Mouse (Mus musculus): ENCODE results near the gene 6030445D17Rik. TPM values are rescaled to one million over a fixed set of nuclear protein-coding genes. Genes with fewer than 3 reads are reported as not detected.

6030445D17Rik gene
- polyA plus RNA-seq, 1 experiment from 2014 or later = 0.15 TPM

GRCm38 (mm10) chr4:136505426-136506215 is 43.6 kb downstream of the 6030445D17Rik start:
- Histone ChIP-seq H3K4me3 (ENCODE audit: low read depth, low read length) (no peak overlapping the region), H3K27me3 (ENCODE audit: control insufficient read depth, insufficient read depth, low read length) (no peaks in the 10 kb centered on the region)
- 67% methylated on average over 2 of the region's 2 CpGs for WGBS

GRCm38 (mm10) chr4:136509857-136510256 is 47.8 kb downstream of the 6030445D17Rik start:
- DNase-seq (ENCODE audit: low spot score, missing footprints) (no peak), ATAC-seq (ENCODE audit: low FRiP score) (no peak)
- whole genome bisulfite sequencing = 86% methylated on average over 1 of the region's 1 CpGs
- H3K4me1 ChIP-seq (ENCODE audit: control insufficient read depth, insufficient read depth, low read length) = no peaks in the 10 kb centered on the region
- no peak overlapping the region for H3K9ac ChIP-seq (ENCODE audit: low read length)
- no peaks in the 10 kb centered on the region for H3K9me3 ChIP-seq (ENCODE audit: control insufficient read depth, low read length)
- H3K27me3 ChIP-seq (ENCODE audit: control insufficient read depth, insufficient read depth, low read length) = no peaks in the 10 kb centered on the region
- no peaks in the 10 kb centered on the region for H3K36me3 ChIP-seq (ENCODE audit: control insufficient read depth, insufficient read depth, low read length)
- H3K4me3 ChIP-seq (ENCODE audit: low read depth, low read length) = no peak overlapping the region
- H3K4me2 ChIP-seq = no peak overlapping the region
- no peak overlapping the region for H3K27ac ChIP-seq (ENCODE audit: low read depth, low read length)

More at GRCm38 (mm10) chr4:136505426-136506215, 43.6 kb downstream of the 6030445D17Rik start:
- Histone ChIP-seq H3K9ac (ENCODE audit: low read length) (no peak overlapping the region), H3K9me3 (ENCODE audit: control insufficient read depth, low read length) (no peaks in the 10 kb centered on the region), H3K27ac (ENCODE audit: low read depth, low read length) (no peak overlapping the region), H3K4me2 (no peak overlapping the region), H3K36me3 (ENCODE audit: control insufficient read depth, insufficient read depth, low read length) (no peaks in the 10 kb centered on the region), H3K4me1 (ENCODE audit: control insufficient read depth, insufficient read depth, low read length) (no peaks in the 10 kb centered on the region)
- DNase-seq (ENCODE audit: low spot score, missing footprints) (peak; percentile 74), ATAC-seq (ENCODE audit: low FRiP score) (no peak)

GRCm38 (mm10) chr4:136511708-136512107 is 49.7 kb downstream of the 6030445D17Rik start:
- H3K27me3 ChIP-seq (ENCODE audit: control insufficient read depth, insufficient read depth, low read length) = no peaks in the 10 kb centered on the region
- no peaks in the 10 kb centered on the region for H3K9me3 ChIP-seq (ENCODE audit: control insufficient read depth, low read length)
- no peaks in the 10 kb centered on the region for H3K4me1 ChIP-seq (ENCODE audit: control insufficient read depth, insufficient read depth, low read length)
- no peak overlapping the region for H3K4me3 ChIP-seq (ENCODE audit: low read depth, low read length)
- DNase-seq (ENCODE audit: low spot score, missing footprints) (peak; percentile 80), ATAC-seq (ENCODE audit: low FRiP score) (no peak)
- no peak overlapping the region for H3K27ac ChIP-seq (ENCODE audit: low read depth, low read length)
- H3K36me3 ChIP-seq (ENCODE audit: control insufficient read depth, insufficient read depth, low read length) = no peaks in the 10 kb centered on the region
- H3K4me2 ChIP-seq = no peak overlapping the region
- no peak overlapping the region for H3K9ac ChIP-seq (ENCODE audit: low read length)
- WGBS = 70% methylated on average over 4 of the region's 4 CpGs

GRCm38 (mm10) chr4:136512905-136513304 is 50.9 kb downstream of the 6030445D17Rik start:
- Histone ChIP-seq H3K36me3 (ENCODE audit: control insufficient read depth, insufficient read depth, low read length) (no peaks in the 10 kb centered on the region), H3K4me2 (no peak overlapping the region), H3K27ac (ENCODE audit: low read depth, low read length) (no peak overlapping the region), H3K9me3 (ENCODE audit: control insufficient read depth, low read length) (no peaks in the 10 kb centered on the region), H3K4me3 (ENCODE audit: low read depth, low read length) (no peak overlapping the region), H3K4me1 (ENCODE audit: control insufficient read depth, insufficient read depth, low read length) (no peaks in the 10 kb centered on the region), H3K27me3 (ENCODE audit: control insufficient read depth, insufficient read depth, low read length) (no peaks in the 10 kb centered on the region), H3K9ac (ENCODE audit: low read length) (no peak overlapping the region)
- DNase-seq (ENCODE audit: low spot score, missing footprints) (no peak), ATAC-seq (ENCODE audit: low FRiP score) (no peak)

Other genes starting within 250 kb of the 6030445D17Rik start
- 1.5 and 1.7 TPM in 2 replicates for gene Tcea3, start 214.5 kb upstream of the 6030445D17Rik start, polyA plus RNA-seq (2014; fragmentation: Nextera tagmentation; extraction: Ambion mirVana)
- gene Zfp46, start 177.6 kb upstream of the 6030445D17Rik start, polyA plus RNA-seq (2014; fragmentation: Nextera tagmentation; extraction: Ambion mirVana) = 29.7 and 31.4 TPM in 2 replicates
- gene Hnrnpr, start 151.3 kb upstream of the 6030445D17Rik start, polyA plus RNA-seq (2014; fragmentation: Nextera tagmentation; extraction: Ambion mirVana) = 193 and 196 TPM in 2 replicates
- 0.34 and 0.69 TPM in 2 replicates for gene Htr1d, start 38.7 kb upstream of the 6030445D17Rik start, polyA plus RNA-seq (2014; fragmentation: Nextera tagmentation; extraction: Ambion mirVana)
- gene Luzp1, start 7.5 kb downstream of the 6030445D17Rik start, polyA plus RNA-seq (2014; fragmentation: Nextera tagmentation; extraction: Ambion mirVana) = 94.2 and 99.5 TPM in 2 replicates
- gene Kdm1a, start 140.5 kb downstream of the 6030445D17Rik start, polyA plus RNA-seq (2014; fragmentation: Nextera tagmentation; extraction: Ambion mirVana) = 89.6 and 92.3 TPM in 2 replicates
- not detected in 2 replicates for gene Tex46, start 148.2 kb downstream of the 6030445D17Rik start, polyA plus RNA-seq (2014; fragmentation: Nextera tagmentation; extraction: Ambion mirVana)
- gene Lactbl1, start 160.4 kb downstream of the 6030445D17Rik start, polyA plus RNA-seq (2014; fragmentation: Nextera tagmentation; extraction: Ambion mirVana) = 0.06 TPM in 1 of 2 replicates, not detected in the other